ENCODE assay signal across 9 mouse cellular contexts in the genomic region with DNA sequence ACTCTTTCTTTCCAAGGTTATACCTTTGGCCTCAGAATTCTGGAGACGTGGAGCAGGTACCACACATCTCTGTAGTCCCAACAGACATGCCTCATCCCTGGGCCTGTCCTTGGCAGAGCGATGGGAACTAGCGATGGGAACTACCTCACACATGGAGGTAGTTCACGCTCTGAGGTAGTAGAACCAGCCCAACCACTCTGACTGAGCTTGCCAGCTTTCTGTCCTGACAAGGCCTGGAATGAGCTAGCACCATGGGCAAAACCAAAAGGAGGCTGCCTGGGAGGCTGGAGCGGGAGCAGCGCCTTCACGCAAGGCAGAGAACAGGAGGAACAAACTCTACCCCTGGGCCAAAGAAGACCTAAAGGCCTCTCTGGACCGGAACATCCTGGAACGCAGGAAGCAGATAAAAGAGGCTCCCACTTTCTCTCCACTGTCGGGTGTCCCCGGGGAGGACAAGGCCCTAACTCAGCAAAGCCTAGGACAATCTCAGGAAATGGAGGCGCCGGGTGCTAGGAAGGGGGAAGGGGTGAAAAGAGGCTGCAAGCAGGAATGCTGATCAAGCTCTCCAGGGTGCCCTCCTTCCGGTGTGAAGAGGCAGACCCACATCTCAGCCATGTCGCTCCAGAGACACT. TPM values are rescaled to one million over a fixed set of nuclear protein-coding genes. Genes with fewer than 3 reads are reported as not detected.
DNase-seq lines count a peak whose midpoint lies in the region; ATAC-seq and TF ChIP-seq lines count a peak whose summit lies in the region.
"Had no signal": no experiment of that assay in that cellular context is flagged by ENCODE, and none has a peak within 500 bp of the region (broad histone marks: within the 10 kb centered on the region; RNA-seq: fewer than 3 reads in every experiment).

No protein-coding gene starts in this region.

- no peaks in the 10 kb centered on the region for H3K9me3 ChIP-seq in embryonic facial prominence, embryonic 11.5 days (replicated peaks; ENCODE audit: control insufficient read depth, low read length)
- no peaks in the 10 kb centered on the region for H3K9me3 ChIP-seq in heart, postnatal 0 days (replicated peaks; ENCODE audit: control insufficient read depth, low read length)

- H3K27me3 ChIP-seq in embryonic facial prominence, embryonic 11.5 days (ENCODE audit: control insufficient read depth, insufficient read depth, low read length), result no peaks in the 10 kb centered on the region
- H3K27me3 ChIP-seq in heart, postnatal 0 days (ENCODE audit: control insufficient read depth, insufficient read depth, low read length), result no peaks in the 10 kb centered on the region

- peak overlapping the region; percentile 10; the same call in 1 of the 2 replicates for H3K9ac ChIP-seq in embryonic facial prominence, embryonic 11.5 days (replicated peaks; ENCODE audit: low read length)
- no peak overlapping the region for H3K9ac ChIP-seq in heart, postnatal 0 days (replicated peaks; ENCODE audit: low read depth, low read length)

- peak; percentile 58 to 76 for DNase-seq in heart, adult 18-20 months
- DNase-seq in heart, postnatal 25 days (ENCODE audit: low spot score), result no peak
- DNase-seq in embryonic facial prominence, embryonic 11.5 days (ENCODE audit: low spot score), result no peak
- DNase-seq in heart, postnatal 0 days (ENCODE audit: low spot score), result no peak
- DNase-seq in lung, adult 2 months, result peak; percentile 54
- no peak for DNase-seq in right cerebral cortex, postnatal 36 days (ENCODE audit: low spot score in 2 of 2)
- DNase-seq in left cerebral cortex, postnatal 14 days (ENCODE audit: low spot score in 2 of 2), result no peak

- H3K4me2 ChIP-seq in embryonic facial prominence, embryonic 11.5 days (ENCODE audit: low read depth, low read length), result no peak overlapping the region
- H3K4me2 ChIP-seq in heart, postnatal 0 days (ENCODE audit: low read depth, low read length), result no peak overlapping the region

- no peak for TF ChIP-seq EP300 in heart, postnatal 0 days (IDR thresholded peaks at IDR 0.05; ENCODE audit: low read depth)

- H3K27ac ChIP-seq in embryonic facial prominence, embryonic 11.5 days (replicated peaks; ENCODE audit: low read depth, low read length), result no peak overlapping the region
- H3K27ac ChIP-seq in heart, postnatal 0 days (ENCODE audit: low read depth), result peak overlapping the region; percentile 69

- no peak overlapping the region for H3K4me3 ChIP-seq in embryonic facial prominence, embryonic 11.5 days (ENCODE audit: low read depth, low read length)
- no peak overlapping the region for H3K4me3 ChIP-seq in heart, postnatal 0 days (ENCODE audit: low read depth, low read length)
- no peak overlapping the region for H3K4me3 ChIP-seq in lung, adult 2 months (replicated peaks; ENCODE audit: extremely low read depth, low read depth, low read length)

- intact Hi-C loops in heart, postnatal 25 days (cut with DNase I), result loop anchor here (5.0 kb wide), 1 partner anchor 158 kb away; no protein-coding TSS in a partner anchor
- intact Hi-C loops in left cerebral cortex, postnatal 14 days (cut with DNase I), result loop anchor here (10.0 kb wide), 1 partner anchor 155 kb away; no protein-coding TSS in a partner anchor

- H3K4me1 ChIP-seq in embryonic facial prominence, embryonic 11.5 days (ENCODE audit: control insufficient read depth, insufficient read depth, low read length), result no peaks in the 10 kb centered on the region
- H3K4me1 ChIP-seq in heart, postnatal 0 days (ENCODE audit: control insufficient read depth, insufficient read depth), result 0 out of 2 replicates have a peak, but pooled peaks cover 9% of the 10 kb centered on the region
- peaks cover 12% of the 10 kb centered on the region for H3K4me1 ChIP-seq in lung, adult 2 months (ENCODE audit: control insufficient read depth, insufficient read depth, low read length)

- H3K36me3 ChIP-seq in embryonic facial prominence, embryonic 11.5 days (replicated peaks; ENCODE audit: control insufficient read depth, insufficient read depth, low read depth, low read length), result no peaks in the 10 kb centered on the region
- no peaks in the 10 kb centered on the region for H3K36me3 ChIP-seq in heart, postnatal 0 days (replicated peaks; ENCODE audit: control insufficient read depth, insufficient read depth, low read length)

- no peak; the same call in none of the 2 replicates for ATAC-seq in embryonic facial prominence, embryonic 11.5 days (replicated peaks; ENCODE audit: insufficient number of reproducible peaks, low FRiP score, low TSS enrichment, low read depth)
- peak; percentile 19 for ATAC-seq in heart, postnatal 0 days (ENCODE audit: insufficient read depth, low read depth)
- ATAC-seq in erythroid progenitor cell, adult 5-6 weeks (replicated peaks; ENCODE audit: low FRiP score, poor library complexity, severe bottlenecking), result no peak

- no peak for TF ChIP-seq POLR2A in lung, adult 2 months (IDR thresholded peaks at IDR 0.05; ENCODE audit: borderline replicate concordance, extremely low read depth, low read depth, low read length)

- no peak for TF ChIP-seq CTCF in heart, postnatal 0 days (IDR thresholded peaks at IDR 0.05; ENCODE audit: low read depth)
- TF ChIP-seq CTCF in lung, adult 2 months (IDR thresholded peaks at IDR 0.05; ENCODE audit: insufficient read depth, low read length), result no peak

- 66% methylated on average over 15 of the region's 15 CpGs for WGBS in embryonic facial prominence, embryonic 11.5 days
- WGBS in heart, postnatal 0 days, result 56% methylated on average over 15 of the region's 15 CpGs
- 45% methylated on average over 15 of the region's 15 CpGs for WGBS in lung, adult 2 months

RNA-seq across cellular contexts. Expression of a gene that starts 6.9 kb away (rescaled TPM):
- total RNA-seq in heart, adult 18-20 months (2021), result 10 to 100 TPM; 57.4 to 60.8 TPM
- total RNA-seq in heart, postnatal 25 days (2021), result 10 to 100 TPM; 56.4 to 59.5 TPM
- polyA plus RNA-seq in embryonic facial prominence, embryonic 11.5 days (2014; fragmentation: Nextera tagmentation; extraction: Ambion mirVana), result 36.0 and 39.0 TPM in 2 replicates
- total RNA-seq in heart, postnatal 0 days (2014; rRNA removed; ENCODE audit: low replicate concordance), result 115 and 221 TPM in 2 replicates
- polyA plus RNA-seq in heart, postnatal 0 days (2015; fragmentation: Nextera tagmentation; extraction: Ambion mirVana), result 25.3 and 26.0 TPM in 2 replicates
- 82.6 and 101 TPM in 2 replicates for polyA plus RNA-seq in lung, adult 2 months (2012; rRNA removed)
- total RNA-seq in erythroid progenitor cell, adult 5-6 weeks (2015; ENCODE audit: low replicate concordance), result not detected in 2 replicates
- total RNA-seq in erythroid progenitor cell, adult 5-6 weeks (2017; ENCODE audit: low replicate concordance), result 0.39 and 11.4 TPM in 2 replicates
- 10 to 100 TPM; 16.7 to 19.5 TPM for total RNA-seq in left cerebral cortex, postnatal 14 days (2021)
- total RNA-seq: megakaryocyte-erythroid progenitor cell, adult 5-6 weeks had no signal

Comparison
In these comparisons a context has a peak if more than half of its experiments do, and no peak if none do; other contexts are left out.
1. DNase-seq: peak in heart, adult 18-20 months (2 of 2) and lung, adult 2 months (single experiment); none in heart, postnatal 25 days (single experiment), embryonic facial prominence, embryonic 11.5 days (single experiment), heart, postnatal 0 days (single experiment), right cerebral cortex, postnatal 36 days (0 of 2) and left cerebral cortex, postnatal 14 days (0 of 2).